Mouse (Mus musculus) E14TG2a.4 (cell line): Measurements from ENCODE around the gene Lama2.

ENCODE experiments used
- CTCF ChIP-seq: conservative IDR thresholded peaks from 2 replicates; pipeline ENCODE4 v1.5.1; 2014; ENCODE audit warnings: low read length
- NANOG ChIP-seq: IDR thresholded peaks from 2 replicates; pipeline ENCODE4 v1.6.1; 2014; ENCODE audit warnings: borderline replicate concordance, low read length, mixed read lengths
- POU5F1 ChIP-seq: IDR thresholded peaks from 2 replicates; pipeline ENCODE4 v1.6.1; 2014; ENCODE audit warnings: low read length, borderline replicate concordance

DNA sequence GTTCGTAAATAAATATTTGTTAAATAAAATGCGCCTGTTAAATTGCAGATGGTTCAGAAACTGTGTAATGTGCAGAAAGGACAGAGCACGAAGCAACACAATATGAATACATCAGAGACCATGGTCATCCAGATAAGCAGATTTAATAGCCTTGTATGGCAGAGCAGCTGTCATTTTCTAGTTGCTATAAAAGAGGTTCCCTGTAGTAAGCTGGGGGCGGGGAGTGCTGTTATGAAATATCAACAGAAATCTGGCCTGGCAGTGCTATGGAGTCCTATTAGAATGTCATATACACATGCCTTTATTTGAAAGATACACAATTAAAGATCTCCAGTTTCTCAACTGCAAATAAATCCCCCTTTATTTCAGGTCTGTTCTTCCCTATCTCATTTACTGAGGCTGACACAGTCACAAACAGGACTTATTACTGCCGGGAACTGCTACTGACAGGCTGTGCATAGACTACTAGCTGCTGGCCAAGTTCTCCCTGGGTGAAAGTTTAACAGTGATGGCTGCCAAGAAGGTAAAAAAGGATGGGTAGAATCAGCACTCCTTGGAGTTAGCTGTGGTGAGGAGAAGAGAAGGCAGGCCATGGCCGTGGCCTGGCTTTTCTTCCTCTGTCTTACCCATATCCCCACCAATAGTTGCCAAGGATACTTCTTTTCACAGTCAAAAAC, 396.8 kb downstream of the Lama2 start:
- TF ChIP-seq CTCF (no peak), POU5F1 (no peak), NANOG (no peak)
